Mouse (Mus musculus) heart, postnatal 10 days (tissue): ENCODE measurements around the gene Itpr2. TPM values are rescaled to one million over a fixed set of nuclear protein-coding genes. Genes with fewer than 3 reads are reported as not detected.

Experiments used
- DNase-seq, 2 experiments: peaks; one replicate each; pipeline ENCODE4 v3.0.0; 2021
- intact Hi-C: fragments of 180-260 bp; cut with DNase I; formaldehyde crosslinking; loops from one replicate; pipeline ENCODE4 v1.15.1; 2025
- total RNA-seq, 2 experiments: library from RNA; stranded (reverse); gene quantifications; 2 replicates each; pipeline ENCODE4 v1.2.3; 2021

The Itpr2 gene
- total RNA-seq, 2 experiments from 2014 or later = 31.5 to 41.9 TPM

- intact Hi-C loops = no loop called here
- no peak for DNase-seq
These were observed 360.9 kb downstream of the Itpr2 start for GRCm38 (mm10) chr6:146140966-146141585.

- intact Hi-C loops = no loop called here
- no peak for DNase-seq
These were observed 361.9 kb downstream of the Itpr2 start for GRCm38 (mm10) chr6:146140171-146140570.

- intact Hi-C loops = no loop called here
These were observed 365.4 kb downstream of the Itpr2 start for GRCm38 (mm10) chr6:146136646-146137045.

GRCm38 (mm10) chr6:146136244-146136643 lies 365.8 kb downstream of the Itpr2 start:
- DNase-seq = no peak
- intact Hi-C loops = no loop called here

More at GRCm38 (mm10) chr6:146136646-146137045, 365.4 kb downstream of the Itpr2 start:
- no peak for DNase-seq

- intact Hi-C loops = no loop called here
- DNase-seq = no peak
These were observed 366.7 kb downstream of the Itpr2 start for GRCm38 (mm10) chr6:146135291-146135690.

- DNase-seq = no peak
- intact Hi-C loops = no loop called here
These were observed 368.1 kb downstream of the Itpr2 start for GRCm38 (mm10) chr6:146133921-146134320.

GRCm38 (mm10) chr6:146129066-146129465 lies 373.0 kb downstream of the Itpr2 start:
- no peak for DNase-seq
- intact Hi-C loops = no loop called here

GRCm38 (mm10) chr6:146126823-146127681 lies 375.0 kb downstream of the Itpr2 start:
- peak; percentile 21 to 51 for DNase-seq
- intact Hi-C loops = no loop called here

- no peak for DNase-seq
- intact Hi-C loops = no loop called here
These were observed 376.4 kb downstream of the Itpr2 start for GRCm38 (mm10) chr6:146125621-146126020.

- intact Hi-C loops = no loop called here
- no peak for DNase-seq
These were observed 377.5 kb downstream of the Itpr2 start for GRCm38 (mm10) chr6:146124479-146124878.

- intact Hi-C loops = no loop called here
- DNase-seq = no peak
These were observed 378.4 kb downstream of the Itpr2 start for GRCm38 (mm10) chr6:146123656-146124055.

- intact Hi-C loops = no loop called here
- DNase-seq = no peak
These were observed 381.9 kb downstream of the Itpr2 start for GRCm38 (mm10) chr6:146120172-146120571.

GRCm38 (mm10) chr6:146114731-146115302 lies 387.2 kb downstream of the Itpr2 start:
- no peak for DNase-seq
- intact Hi-C loops = no loop called here

GRCm38 (mm10) chr6:146114071-146114470 lies 388.0 kb downstream of the Itpr2 start:
- intact Hi-C loops = no loop called here
- no peak for DNase-seq

- intact Hi-C loops = no loop called here
- DNase-seq = no peak
These were observed 388.9 kb downstream of the Itpr2 start for GRCm38 (mm10) chr6:146113085-146113484.

GRCm38 (mm10) chr6:146112211-146112610 lies 389.8 kb downstream of the Itpr2 start:
- no peak for DNase-seq
- intact Hi-C loops = no loop called here

GRCm38 (mm10) chr6:146111781-146112180 lies 390.2 kb downstream of the Itpr2 start:
- DNase-seq = no peak
- intact Hi-C loops = no loop called here

GRCm38 (mm10) chr6:146110832-146111741 lies 390.9 kb downstream of the Itpr2 start:
- DNase-seq = no peak
- intact Hi-C loops = no loop called here

GRCm38 (mm10) chr6:146110425-146110824 lies 391.6 kb downstream of the Itpr2 start:
- intact Hi-C loops = no loop called here
- DNase-seq = no peak

- intact Hi-C loops = no loop called here
- no peak for DNase-seq
These were observed 393.3 kb downstream of the Itpr2 start for GRCm38 (mm10) chr6:146108695-146109094.
